Mouse (Mus musculus): ENCODE data around the gene Hspb8. TPM values are rescaled to one million over a fixed set of nuclear protein-coding genes. Genes with fewer than 3 reads are reported as not detected.

The Hspb8 gene
- polyA plus RNA-seq, 1 experiment from 2014 or later = 8.1 TPM

DNA sequence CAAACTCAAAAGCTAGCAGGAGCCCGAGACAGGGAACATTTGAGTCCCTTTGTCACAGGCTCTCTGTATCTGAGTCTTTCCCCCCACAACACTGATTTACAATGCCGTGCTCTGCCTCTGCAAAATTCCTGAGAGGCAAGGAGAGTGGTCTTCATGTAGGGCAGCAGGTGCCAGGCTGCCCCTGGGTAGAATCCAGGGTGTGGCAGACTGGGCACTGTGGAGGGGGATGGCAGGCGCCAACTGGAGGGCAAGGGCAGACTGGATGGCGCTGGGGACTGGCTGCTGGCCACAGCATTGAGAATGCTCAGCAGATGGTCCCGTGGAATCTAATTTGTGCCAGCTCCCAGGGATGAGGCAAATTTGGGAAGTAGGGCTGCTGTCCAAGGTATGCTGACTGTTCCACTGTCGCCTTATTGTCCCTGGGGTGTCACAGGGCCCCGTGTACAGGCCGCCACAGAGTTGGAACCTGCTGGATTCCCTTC lies 20.8 kb upstream of the Hspb8 start:
- no peak for ATAC-seq (ENCODE audit: insufficient read depth)
- WGBS = 78% methylated on average over 8 of the region's 8 CpGs

DNA sequence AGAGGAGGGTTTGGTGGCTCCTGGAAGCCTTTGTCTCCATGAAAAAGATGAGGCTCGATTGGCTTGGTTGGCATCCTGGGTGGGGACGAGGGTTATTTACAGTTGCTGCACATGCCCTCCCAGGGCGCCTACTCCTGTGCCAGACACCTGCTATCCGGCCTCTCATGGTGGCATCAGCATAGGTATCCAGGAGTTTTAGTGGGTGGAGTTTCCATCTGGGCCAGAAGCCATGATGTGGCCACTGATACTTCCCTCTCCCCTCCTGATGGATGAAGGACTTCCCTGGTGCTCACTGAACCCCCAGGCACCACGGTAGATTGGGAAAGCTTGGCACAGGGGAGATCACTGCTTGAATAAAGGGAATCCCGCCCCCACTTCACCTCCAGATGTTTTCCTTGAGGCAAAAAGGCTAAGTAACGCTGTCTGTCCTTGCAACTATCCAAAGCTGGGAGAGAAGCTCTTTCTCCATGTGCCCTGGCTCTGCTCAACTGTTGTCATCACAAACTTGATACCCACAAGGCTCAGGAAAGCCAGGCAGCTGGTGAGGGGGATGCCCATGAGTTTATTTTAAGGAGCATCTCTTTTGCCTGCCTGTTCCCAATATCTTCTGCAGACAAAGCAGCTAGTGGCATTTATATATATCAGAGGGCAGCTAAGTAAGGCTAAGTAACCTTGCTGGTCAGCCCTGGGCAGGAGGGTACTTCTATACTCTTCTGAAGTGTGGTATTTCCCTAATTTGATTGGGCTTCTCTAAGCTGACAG lies 20.2 kb upstream of the Hspb8 start:
- Histone ChIP-seq H3K4me3 (ENCODE audit: low read depth, low read length) (no peak overlapping the region), H3K4me1 (ENCODE audit: insufficient read depth) (no peaks in the 10 kb centered on the region; the same call in 1 of the 2 replicates), H3K27me3 (ENCODE audit: insufficient read depth, low read length) (no peaks in the 10 kb centered on the region), H3K9me3 (ENCODE audit: low read depth, low read length) (no peaks in the 10 kb centered on the region), H3K27ac (ENCODE audit: low read depth) (no peak overlapping the region), H3K36me3 (ENCODE audit: insufficient read depth) (no peaks in the 10 kb centered on the region), H3K4me2 (no peak overlapping the region), H3K9ac (no peak overlapping the region)
- no peak for TF ChIP-seq CTCF (IDR thresholded peaks at IDR 0.05; ENCODE audit: low read depth)
- WGBS = 71% methylated on average over 7 of the region's 7 CpGs
- ATAC-seq (ENCODE audit: insufficient read depth) = no peak
- DNase-seq = no peak

More for the DNA sequence above, 20.8 kb upstream of the Hspb8 start:
- Histone ChIP-seq H3K36me3 (ENCODE audit: insufficient read depth) (no peaks in the 10 kb centered on the region), H3K4me2 (no peak overlapping the region), H3K9me3 (ENCODE audit: low read depth, low read length) (no peaks in the 10 kb centered on the region), H3K27me3 (ENCODE audit: insufficient read depth, low read length) (no peaks in the 10 kb centered on the region), H3K4me3 (ENCODE audit: low read depth, low read length) (no peak overlapping the region), H3K4me1 (ENCODE audit: insufficient read depth) (no peaks in the 10 kb centered on the region; the same call in 1 of the 2 replicates), H3K27ac (ENCODE audit: low read depth) (no peak overlapping the region), H3K9ac (no peak overlapping the region)
- no peak for DNase-seq
- no peak for TF ChIP-seq CTCF (IDR thresholded peaks at IDR 0.05; ENCODE audit: low read depth)

DNA sequence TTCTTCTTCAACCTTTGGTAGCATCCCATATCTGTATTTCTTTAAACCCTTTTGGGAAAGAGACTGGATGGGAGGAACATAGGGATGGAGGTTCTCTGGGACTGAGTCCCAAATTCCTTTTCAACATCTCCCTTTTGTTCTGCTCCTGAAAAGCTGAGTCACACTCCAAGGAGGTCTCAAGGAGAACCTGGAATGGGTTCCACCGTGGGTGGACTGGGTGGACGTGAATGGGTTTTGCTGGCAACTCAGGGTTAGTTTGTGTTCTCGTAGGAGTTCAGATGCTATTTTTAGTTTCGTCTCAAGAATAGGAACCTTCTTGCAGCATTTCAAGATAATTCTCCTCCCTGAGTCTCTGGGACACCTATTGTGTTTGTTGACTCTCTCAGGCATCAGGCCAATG lies 17.6 kb upstream of the Hspb8 start:
- H3K4me2 ChIP-seq = no peak overlapping the region
- no peaks in the 10 kb centered on the region for H3K4me1 ChIP-seq (ENCODE audit: insufficient read depth)
- H3K27me3 ChIP-seq (ENCODE audit: insufficient read depth, low read length) = no peaks in the 10 kb centered on the region
- no peak overlapping the region for H3K4me3 ChIP-seq (ENCODE audit: low read depth, low read length)
- 62% methylated on average over 4 of the region's 4 CpGs for WGBS
- no peak overlapping the region for H3K27ac ChIP-seq (ENCODE audit: low read depth)
- ATAC-seq (ENCODE audit: insufficient read depth) (no peak), DNase-seq (no peak)
- H3K36me3 ChIP-seq (ENCODE audit: insufficient read depth) = no peaks in the 10 kb centered on the region
- no peaks in the 10 kb centered on the region for H3K9me3 ChIP-seq (ENCODE audit: low read depth, low read length)
- TF ChIP-seq CTCF (IDR thresholded peaks at IDR 0.05; ENCODE audit: low read depth) = no peak
- no peak overlapping the region for H3K9ac ChIP-seq

DNA sequence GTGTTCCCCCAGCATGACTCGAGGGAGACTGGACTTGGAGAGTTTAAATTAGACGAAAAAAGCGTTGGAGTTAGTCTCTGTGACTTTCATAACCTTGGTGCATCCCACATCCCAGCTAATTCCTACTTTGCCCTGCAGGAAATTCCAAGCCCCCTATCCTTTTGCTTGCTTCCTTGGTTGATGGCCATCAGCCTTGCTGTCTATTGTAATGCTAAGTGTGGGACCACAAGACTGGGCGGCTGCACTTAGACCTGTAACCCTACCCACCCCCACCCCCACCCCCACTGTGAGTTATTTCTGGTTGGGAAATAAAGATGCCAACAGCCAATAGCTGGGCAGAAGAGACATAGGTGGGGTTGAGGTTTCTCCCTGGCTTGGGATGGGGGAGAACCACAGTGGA lies 15.7 kb upstream of the Hspb8 start:
- Histone ChIP-seq H3K27ac (ENCODE audit: low read depth) (no peak overlapping the region), H3K9me3 (ENCODE audit: low read depth, low read length) (no peaks in the 10 kb centered on the region), H3K9ac (no peak overlapping the region), H3K27me3 (ENCODE audit: insufficient read depth, low read length) (no peaks in the 10 kb centered on the region), H3K4me3 (ENCODE audit: low read depth, low read length) (no peak overlapping the region), H3K4me2 (no peak overlapping the region), H3K36me3 (ENCODE audit: insufficient read depth) (no peaks in the 10 kb centered on the region), H3K4me1 (ENCODE audit: insufficient read depth) (no peaks in the 10 kb centered on the region)
- WGBS = 61% methylated on average over 4 of the region's 4 CpGs
- no peak for TF ChIP-seq CTCF (IDR thresholded peaks at IDR 0.05; ENCODE audit: low read depth)
- no peak for DNase-seq
- ATAC-seq (ENCODE audit: insufficient read depth) = no peak

DNA sequence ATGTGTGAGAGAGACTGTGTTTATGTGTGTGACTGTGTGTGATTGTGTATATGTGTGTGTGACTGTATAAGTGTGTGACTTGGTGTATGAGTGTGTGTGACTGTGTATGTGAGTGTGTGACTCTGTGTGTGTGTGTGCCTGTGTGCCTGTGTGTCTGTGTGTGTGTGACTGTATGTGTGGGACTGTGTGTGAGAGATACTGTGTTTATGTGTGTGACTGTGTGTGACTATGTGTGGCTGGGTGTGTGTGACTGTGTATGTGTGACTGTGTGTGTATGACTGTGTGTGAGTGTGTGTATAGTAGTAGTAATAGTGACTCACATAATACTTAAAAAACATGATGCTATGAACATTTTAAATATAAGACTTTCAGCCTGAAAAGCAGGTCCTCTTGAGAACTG lies 13.5 kb upstream of the Hspb8 start:
- H3K9ac ChIP-seq = no peak overlapping the region
- no peak overlapping the region for H3K4me3 ChIP-seq (ENCODE audit: low read depth, low read length)
- H3K27ac ChIP-seq (ENCODE audit: low read depth) = no peak overlapping the region
- no peaks in the 10 kb centered on the region for H3K36me3 ChIP-seq (ENCODE audit: insufficient read depth)
- no peaks in the 10 kb centered on the region for H3K4me1 ChIP-seq (ENCODE audit: insufficient read depth)
- H3K9me3 ChIP-seq (ENCODE audit: low read depth, low read length) = no peaks in the 10 kb centered on the region
- no peak overlapping the region for H3K4me2 ChIP-seq
- H3K27me3 ChIP-seq (ENCODE audit: insufficient read depth, low read length) = no peaks in the 10 kb centered on the region
- DNase-seq (no peak), ATAC-seq (ENCODE audit: insufficient read depth) (no peak)
- no peak for TF ChIP-seq CTCF (IDR thresholded peaks at IDR 0.05; ENCODE audit: low read depth)

DNA sequence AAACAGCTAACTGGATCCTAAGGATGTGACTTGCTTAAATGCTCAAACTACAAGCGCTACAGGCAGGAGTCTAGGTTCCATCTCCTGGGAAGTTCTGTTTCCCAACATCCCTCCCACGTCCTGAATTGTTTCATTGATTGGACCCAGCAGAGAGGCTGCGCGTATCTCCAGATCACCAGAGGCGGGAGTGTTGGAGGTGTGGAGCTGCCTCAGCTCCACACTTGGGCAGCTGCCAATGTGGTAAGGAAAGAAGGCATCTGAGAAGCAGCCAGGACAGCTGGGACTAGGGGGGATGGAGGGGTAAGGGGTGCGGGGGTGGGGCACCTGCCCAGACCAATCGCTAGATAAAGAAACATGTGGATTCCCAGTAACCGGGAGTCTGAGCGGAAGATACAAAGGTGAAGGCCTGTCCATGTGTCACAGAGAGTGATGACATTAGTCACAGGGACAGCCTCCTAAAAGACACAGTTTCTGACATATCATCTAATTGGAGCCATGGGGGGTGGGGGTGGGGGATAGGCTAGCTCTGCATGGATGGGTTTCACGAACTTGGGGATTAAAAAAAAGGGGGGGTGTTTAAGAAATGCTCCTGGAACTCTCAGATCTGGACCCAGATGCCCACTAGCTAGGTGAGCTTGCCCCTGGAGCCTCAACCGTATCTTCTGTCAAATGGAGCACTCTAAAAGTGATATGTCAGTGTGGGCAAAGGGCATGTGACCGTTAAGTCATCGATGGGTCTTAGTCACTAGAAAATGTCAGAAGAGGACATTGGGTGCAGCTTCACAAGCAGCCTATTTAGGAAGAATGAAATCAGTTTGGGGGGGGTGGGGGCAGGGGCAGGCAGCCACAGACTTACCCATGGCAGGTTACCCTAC lies 12.5 kb upstream of the Hspb8 start:
- Histone ChIP-seq H3K27ac (ENCODE audit: low read depth) (no peak overlapping the region), H3K9ac (no peak overlapping the region), H3K4me2 (no peak overlapping the region), H3K27me3 (ENCODE audit: insufficient read depth, low read length) (no peaks in the 10 kb centered on the region), H3K4me1 (ENCODE audit: insufficient read depth) (no peaks in the 10 kb centered on the region), H3K9me3 (ENCODE audit: low read depth, low read length) (no peaks in the 10 kb centered on the region), H3K4me3 (ENCODE audit: low read depth, low read length) (no peak overlapping the region), H3K36me3 (ENCODE audit: insufficient read depth) (no peaks in the 10 kb centered on the region)
- WGBS = 51% methylated on average over 13 of the region's 13 CpGs
- DNase-seq (no peak), ATAC-seq (ENCODE audit: insufficient read depth) (no peak)
- no peak for TF ChIP-seq CTCF (IDR thresholded peaks at IDR 0.05; ENCODE audit: low read depth)

DNA sequence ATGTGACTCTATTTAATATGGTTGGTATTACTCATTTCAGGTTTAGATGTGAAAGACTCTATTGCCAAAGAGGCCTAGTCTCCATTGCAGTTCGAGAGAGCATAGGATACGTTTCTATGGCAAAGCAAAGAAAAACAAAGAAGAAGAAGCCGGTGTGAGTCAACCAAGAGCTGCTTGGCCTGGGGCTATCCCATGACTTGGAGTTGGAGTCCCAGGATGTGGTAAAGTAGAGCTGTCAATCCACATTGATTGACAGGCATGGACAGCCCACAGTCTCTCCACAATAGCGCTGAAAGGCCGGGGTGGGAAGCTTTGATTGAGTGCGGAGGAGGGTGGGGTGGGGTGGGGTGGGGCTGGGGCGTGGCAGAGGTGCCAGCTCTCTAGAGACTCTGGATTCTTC lies 10.2 kb upstream of the Hspb8 start:
- TF ChIP-seq CTCF (IDR thresholded peaks at IDR 0.05; ENCODE audit: low read depth) = no peak
- H3K4me3 ChIP-seq (ENCODE audit: low read depth, low read length) = no peak overlapping the region
- ATAC-seq (ENCODE audit: insufficient read depth) = no peak

More for the DNA sequence above, 10.2 kb upstream of the Hspb8 start:
- Histone ChIP-seq H3K27ac (ENCODE audit: low read depth) (no peak overlapping the region), H3K9me3 (ENCODE audit: low read depth, low read length) (no peaks in the 10 kb centered on the region), H3K27me3 (ENCODE audit: insufficient read depth, low read length) (no peaks in the 10 kb centered on the region), H3K4me2 (no peak overlapping the region), H3K9ac (no peak overlapping the region), H3K4me1 (ENCODE audit: insufficient read depth) (no peaks in the 10 kb centered on the region), H3K36me3 (ENCODE audit: insufficient read depth) (no peaks in the 10 kb centered on the region)
- no peak for DNase-seq
- WGBS = 60% methylated on average over 7 of the region's 7 CpGs
